Mouse (Mus musculus): ENCODE results near the gene Sft2d2. TPM values are rescaled to one million over a fixed set of nuclear protein-coding genes. Genes with fewer than 3 reads are reported as not detected.
A peak's percentile ranks its signal among the peaks of the same experiment; 100 is the strongest.

Gene Sft2d2
- total and polyA plus RNA-seq, 2 experiments from 2014 or later: 4.6 to 8.8 TPM

DNA sequence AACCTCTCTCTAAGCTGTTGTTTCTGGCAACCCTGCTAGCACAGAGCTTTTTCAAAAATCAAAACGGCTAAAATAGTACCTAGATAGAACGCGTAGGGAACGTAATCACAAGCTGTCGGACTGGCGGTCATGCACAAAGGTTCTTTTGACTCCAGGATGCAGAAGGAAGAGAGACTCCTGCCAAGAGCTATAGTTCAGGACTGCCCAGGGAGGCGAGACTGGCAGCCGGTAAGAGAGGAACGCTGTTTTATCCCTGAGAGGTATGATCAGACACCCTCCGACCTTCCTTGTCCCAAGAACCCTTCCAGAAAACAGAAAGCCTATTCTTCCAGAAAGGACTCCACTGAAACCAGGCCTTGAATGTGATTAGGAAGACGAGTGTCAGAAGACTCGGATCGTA is 2.6 kb downstream of the Sft2d2 start:
- 23% methylated on average over 13 of the region's 13 CpGs for WGBS
- H3K4me1 ChIP-seq (ENCODE audit: insufficient read depth): 0 out of 2 replicates have a peak, but pooled peaks cover 5% of the 10 kb centered on the region
- no peak for ATAC-seq
- H3K9ac ChIP-seq: no peak overlapping the region
- H3K9me3 ChIP-seq (ENCODE audit: low read length): no peaks in the 10 kb centered on the region
- no peak for TF ChIP-seq CTCF (IDR thresholded peaks at IDR 0.05; ENCODE audit: low read depth)
- peak overlapping the region; percentile 23; the same call in 1 of the 2 replicates for H3K4me2 ChIP-seq (ENCODE audit: low read depth)
- no peak overlapping the region; the same call in 1 of the 2 replicates for H3K27ac ChIP-seq (ENCODE audit: low read depth, low read length)
- H3K36me3 ChIP-seq (ENCODE audit: insufficient read depth): no peaks in the 10 kb centered on the region
- H3K4me3 ChIP-seq (ENCODE audit: low read depth, low read length): no peak overlapping the region
- H3K27me3 ChIP-seq (ENCODE audit: insufficient read depth, low read length): no peaks in the 10 kb centered on the region
- DNase-seq: no peak

- 0 out of 2 replicates have a peak, but pooled peaks cover 5% of the 10 kb centered on the region for H3K4me1 ChIP-seq (ENCODE audit: insufficient read depth)
- H3K4me3 ChIP-seq (ENCODE audit: low read depth, low read length): no peak overlapping the region
- no peaks in the 10 kb centered on the region for H3K36me3 ChIP-seq (ENCODE audit: insufficient read depth)
- no peaks in the 10 kb centered on the region for H3K9me3 ChIP-seq (ENCODE audit: low read length)
- H3K27ac ChIP-seq (ENCODE audit: low read depth, low read length): no peak overlapping the region
- WGBS: 92% methylated on average over 10 of the region's 10 CpGs
- no peak overlapping the region for H3K4me2 ChIP-seq (ENCODE audit: low read depth)
- ATAC-seq (no peak), DNase-seq (no peak)
- no peaks in the 10 kb centered on the region for H3K27me3 ChIP-seq (ENCODE audit: insufficient read depth, low read length)
- no peak overlapping the region for H3K9ac ChIP-seq
- TF ChIP-seq CTCF (IDR thresholded peaks at IDR 0.05; ENCODE audit: low read depth): no peak
Measured at GRCm38 (mm10) chr1:165190571-165191273, 3.5 kb downstream of the Sft2d2 start.

GRCm38 (mm10) chr1:165190068-165190467 is 4.2 kb downstream of the Sft2d2 start:
- no peak overlapping the region for H3K9ac ChIP-seq
- H3K4me1 ChIP-seq (ENCODE audit: insufficient read depth): 0 out of 2 replicates have a peak, but pooled peaks cover 5% of the 10 kb centered on the region
- DNase-seq (no peak), ATAC-seq (no peak)
- no peaks in the 10 kb centered on the region for H3K36me3 ChIP-seq (ENCODE audit: insufficient read depth)
- no peak overlapping the region for H3K4me3 ChIP-seq (ENCODE audit: low read depth, low read length)
- H3K4me2 ChIP-seq (ENCODE audit: low read depth): no peak overlapping the region
- H3K27ac ChIP-seq (ENCODE audit: low read depth, low read length): no peak overlapping the region
- TF ChIP-seq CTCF (IDR thresholded peaks at IDR 0.05; ENCODE audit: low read depth): no peak
- no peaks in the 10 kb centered on the region for H3K9me3 ChIP-seq (ENCODE audit: low read length)
- H3K27me3 ChIP-seq (ENCODE audit: insufficient read depth, low read length): no peaks in the 10 kb centered on the region
- WGBS: 75% methylated on average over 6 of the region's 6 CpGs

GRCm38 (mm10) chr1:165188806-165189580 is 5.2 kb downstream of the Sft2d2 start:
- H3K27ac ChIP-seq (ENCODE audit: low read depth, low read length): no peak overlapping the region
- H3K4me2 ChIP-seq (ENCODE audit: low read depth): no peak overlapping the region
- H3K27me3 ChIP-seq (ENCODE audit: insufficient read depth, low read length): no peaks in the 10 kb centered on the region
- H3K36me3 ChIP-seq (ENCODE audit: insufficient read depth): no peaks in the 10 kb centered on the region
- 77% methylated on average over 10 of the region's 10 CpGs for WGBS
- H3K4me1 ChIP-seq (ENCODE audit: insufficient read depth): 0 out of 2 replicates have a peak, but pooled peaks cover 5% of the 10 kb centered on the region
- no peak overlapping the region for H3K9ac ChIP-seq
- DNase-seq (no peak), ATAC-seq (no peak)
- no peaks in the 10 kb centered on the region for H3K9me3 ChIP-seq (ENCODE audit: low read length)
- no peak overlapping the region for H3K4me3 ChIP-seq (ENCODE audit: low read depth, low read length)
- TF ChIP-seq CTCF (IDR thresholded peaks at IDR 0.05; ENCODE audit: low read depth): no peak

- Histone ChIP-seq H3K36me3 (ENCODE audit: insufficient read depth) (no peaks in the 10 kb centered on the region), H3K27me3 (ENCODE audit: insufficient read depth, low read length) (no peaks in the 10 kb centered on the region), H3K4me1 (ENCODE audit: insufficient read depth) (0 out of 2 replicates have a peak, but pooled peaks cover 5% of the 10 kb centered on the region), H3K9me3 (ENCODE audit: low read length) (no peaks in the 10 kb centered on the region), H3K4me2 (ENCODE audit: low read depth) (no peak overlapping the region), H3K9ac (no peak overlapping the region), H3K4me3 (ENCODE audit: low read depth, low read length) (no peak overlapping the region), H3K27ac (ENCODE audit: low read depth, low read length) (no peak overlapping the region)
- TF ChIP-seq CTCF (IDR thresholded peaks at IDR 0.05; ENCODE audit: low read depth): no peak
- DNase-seq: no peak
- ATAC-seq: peak; percentile 63; the same call in 1 of the 2 replicates
- 54% methylated on average over 5 of the region's 5 CpGs for WGBS
Measured at GRCm38 (mm10) chr1:165187357-165187756, 6.9 kb downstream of the Sft2d2 start.

GRCm38 (mm10) chr1:165186491-165186890 is 7.7 kb downstream of the Sft2d2 start:
- 75% methylated on average over 12 of the region's 12 CpGs for WGBS
- Histone ChIP-seq H3K27ac (ENCODE audit: low read depth, low read length) (no peak overlapping the region), H3K36me3 (ENCODE audit: insufficient read depth) (no peaks in the 10 kb centered on the region), H3K4me2 (ENCODE audit: low read depth) (no peak overlapping the region), H3K4me3 (ENCODE audit: low read depth, low read length) (no peak overlapping the region), H3K4me1 (ENCODE audit: insufficient read depth) (0 out of 2 replicates have a peak, but pooled peaks cover 5% of the 10 kb centered on the region), H3K27me3 (ENCODE audit: insufficient read depth, low read length) (no peaks in the 10 kb centered on the region), H3K9me3 (ENCODE audit: low read length) (no peaks in the 10 kb centered on the region), H3K9ac (no peak overlapping the region)
- TF ChIP-seq CTCF (IDR thresholded peaks at IDR 0.05; ENCODE audit: low read depth): no peak
- DNase-seq (no peak), ATAC-seq (no peak)

DNA sequence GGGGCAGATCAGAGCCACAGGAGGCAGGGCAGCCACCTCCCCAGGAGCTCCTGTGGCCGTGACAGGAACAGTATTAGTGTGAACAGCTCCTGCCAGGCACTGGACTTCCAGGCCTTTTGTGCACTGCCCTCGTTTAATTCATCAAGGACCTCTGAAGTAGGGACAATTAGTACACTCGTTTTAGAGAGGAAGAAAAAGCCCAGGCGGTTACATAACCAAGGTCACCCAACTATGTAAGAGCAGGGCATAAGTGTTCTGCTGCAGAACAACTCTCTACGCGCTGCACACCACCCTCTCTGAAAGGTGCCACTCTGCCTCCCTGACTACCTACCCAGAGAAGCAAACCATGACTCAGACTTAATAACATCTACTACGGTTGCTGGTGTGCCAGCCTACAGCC is 9.1 kb downstream of the Sft2d2 start:
- ATAC-seq (no peak), DNase-seq (no peak)
- no peak overlapping the region for H3K9ac ChIP-seq
- no peaks in the 10 kb centered on the region for H3K27me3 ChIP-seq (ENCODE audit: insufficient read depth, low read length)
- no peak for TF ChIP-seq CTCF (IDR thresholded peaks at IDR 0.05; ENCODE audit: low read depth)
- H3K4me1 ChIP-seq (ENCODE audit: insufficient read depth): 0 out of 2 replicates have a peak, but pooled peaks cover 5% of the 10 kb centered on the region
- H3K9me3 ChIP-seq (ENCODE audit: low read length): no peaks in the 10 kb centered on the region
- 41% methylated on average over 7 of the region's 7 CpGs for WGBS
- no peak overlapping the region for H3K4me3 ChIP-seq (ENCODE audit: low read depth, low read length)
- no peak overlapping the region for H3K27ac ChIP-seq (ENCODE audit: low read depth, low read length)
- H3K36me3 ChIP-seq (ENCODE audit: insufficient read depth): no peaks in the 10 kb centered on the region
- H3K4me2 ChIP-seq (ENCODE audit: low read depth): no peak overlapping the region

Measured in forebrain, postnatal 0 days (tissue).